10 mouse cellular contexts compared by ENCODE assay signal in the genomic region with DNA sequence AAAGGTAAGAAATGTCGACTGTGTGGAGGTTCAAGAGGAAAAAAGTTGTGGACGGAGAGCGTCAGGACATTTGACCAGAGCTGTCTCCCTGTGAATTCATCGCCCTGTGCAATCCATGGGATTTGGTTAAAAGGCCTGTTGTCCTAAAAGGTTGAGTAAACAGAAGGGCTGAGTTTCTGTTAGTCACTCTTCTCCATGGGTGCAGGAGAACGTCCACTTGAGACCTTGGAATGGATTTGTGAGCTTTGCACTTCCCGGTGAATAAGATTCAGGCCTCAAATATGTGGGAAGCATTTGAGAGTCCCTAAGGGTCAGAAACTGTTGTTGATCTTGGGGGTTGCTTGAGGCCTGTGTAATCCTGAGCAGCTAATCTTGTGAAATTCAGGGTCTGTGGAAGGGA. TPM values are rescaled to one million over a fixed set of nuclear protein-coding genes. Genes with fewer than 3 reads are reported as not detected.
DNase-seq lines count a peak whose midpoint lies in the region; ATAC-seq lines count a peak whose summit lies in the region.
"Had no signal": no experiment of that assay in that cellular context is flagged by ENCODE, and none has a peak within 500 bp of the region (broad histone marks: within the 10 kb centered on the region; RNA-seq: fewer than 3 reads in every experiment).

No protein-coding gene starts in this region.

- WGBS in forebrain, embryonic 12.5 days, result 84% methylated on average over 6 of the region's 6 CpGs
- WGBS in forebrain, embryonic 16.5 days, result 86% methylated on average over 6 of the region's 6 CpGs
- 69% methylated on average over 6 of the region's 6 CpGs for WGBS in midbrain, embryonic 12.5 days
- 85% methylated on average over 6 of the region's 6 CpGs for WGBS in midbrain, embryonic 15.5 days
- WGBS in limb, embryonic 15.5 days, result 72% methylated on average over 6 of the region's 6 CpGs

- 0 out of 2 replicates have a peak, but pooled peaks cover 8% of the 10 kb centered on the region for H3K27me3 ChIP-seq in forebrain, embryonic 12.5 days
- no peaks in the 10 kb centered on the region for H3K27me3 ChIP-seq in forebrain, embryonic 16.5 days (replicated peaks; ENCODE audit: control insufficient read depth, insufficient read depth, low read length)
- peaks cover 15% of the 10 kb centered on the region; the same call in 1 of the 2 replicates for H3K27me3 ChIP-seq in midbrain, embryonic 12.5 days
- H3K27me3 ChIP-seq in midbrain, embryonic 15.5 days (replicated peaks), result no peaks in the 10 kb centered on the region
- no peaks in the 10 kb centered on the region for H3K27me3 ChIP-seq in limb, embryonic 15.5 days

- no peak overlapping the region for H3K4me3 ChIP-seq in forebrain, embryonic 12.5 days (replicated peaks)
- no peak overlapping the region for H3K4me3 ChIP-seq in forebrain, embryonic 16.5 days (replicated peaks; ENCODE audit: low read length)
- H3K4me3 ChIP-seq in midbrain, embryonic 12.5 days, result no peak overlapping the region
- H3K4me3 ChIP-seq in midbrain, embryonic 15.5 days, result no peak overlapping the region
- H3K4me3 ChIP-seq in limb, embryonic 15.5 days, result peak overlapping the region; percentile 83; the same call in 1 of the 2 replicates

- no peak for ATAC-seq in forebrain, embryonic 12.5 days (ENCODE audit: low FRiP score)
- ATAC-seq in forebrain, embryonic 16.5 days, result no peak
- no peak for ATAC-seq in midbrain, embryonic 12.5 days (ENCODE audit: low FRiP score, low read depth)
- ATAC-seq in midbrain, embryonic 15.5 days (replicated peaks), result no peak
- ATAC-seq in limb, embryonic 15.5 days (ENCODE audit: insufficient number of reproducible peaks, low FRiP score, low TSS enrichment, low read depth), result no peak

- peaks cover 15% of the 10 kb centered on the region for H3K4me1 ChIP-seq in forebrain, embryonic 12.5 days
- H3K4me1 ChIP-seq in forebrain, embryonic 16.5 days (replicated peaks; ENCODE audit: control insufficient read depth, insufficient read depth, low read length), result peaks cover 11% of the 10 kb centered on the region
- peaks cover 10% of the 10 kb centered on the region for H3K4me1 ChIP-seq in midbrain, embryonic 12.5 days
- H3K4me1 ChIP-seq in midbrain, embryonic 15.5 days, result peaks cover 9% of the 10 kb centered on the region
- H3K4me1 ChIP-seq in limb, embryonic 15.5 days, result peaks cover 16% of the 10 kb centered on the region; the same call in 1 of the 2 replicates

- peak; percentile 45 for DNase-seq in yolk sac, embryonic 10.5 days (ENCODE audit: low spot score)
- no peak for DNase-seq in testis, postnatal 14 days (ENCODE audit: low spot score)
- DNase-seq in embryo, embryonic 11 days, result no peak
- DNase-seq: B cell, adult 2 months; gastrocnemius, postnatal 25 days had no signal

- H3K9me3 ChIP-seq in forebrain, embryonic 12.5 days, result no peaks in the 10 kb centered on the region
- H3K9me3 ChIP-seq in forebrain, embryonic 16.5 days (ENCODE audit: control insufficient read depth, low read length), result no peaks in the 10 kb centered on the region
- H3K9me3 ChIP-seq in midbrain, embryonic 12.5 days, result no peaks in the 10 kb centered on the region
- no peaks in the 10 kb centered on the region for H3K9me3 ChIP-seq in midbrain, embryonic 15.5 days
- no peaks in the 10 kb centered on the region for H3K9me3 ChIP-seq in limb, embryonic 15.5 days

- H3K36me3 ChIP-seq in forebrain, embryonic 12.5 days (replicated peaks), result no peaks in the 10 kb centered on the region
- H3K36me3 ChIP-seq in forebrain, embryonic 16.5 days (ENCODE audit: control insufficient read depth, insufficient read depth), result no peaks in the 10 kb centered on the region
- H3K36me3 ChIP-seq in midbrain, embryonic 12.5 days, result no peaks in the 10 kb centered on the region
- H3K36me3 ChIP-seq in midbrain, embryonic 15.5 days (replicated peaks), result no peaks in the 10 kb centered on the region
- no peaks in the 10 kb centered on the region for H3K36me3 ChIP-seq in limb, embryonic 15.5 days

- peak overlapping the region; percentile 84; the same call in 1 of the 2 replicates for H3K4me2 ChIP-seq in forebrain, embryonic 12.5 days
- no peak overlapping the region for H3K4me2 ChIP-seq in forebrain, embryonic 16.5 days (ENCODE audit: low read length)
- peak overlapping the region; percentile 91; the same call in 1 of the 2 replicates for H3K4me2 ChIP-seq in midbrain, embryonic 12.5 days (replicated peaks)
- no peak overlapping the region; the same call in none of the 2 replicates for H3K4me2 ChIP-seq in midbrain, embryonic 15.5 days
- H3K4me2 ChIP-seq in limb, embryonic 15.5 days, result peak overlapping the region; percentile 82; the same call in 1 of the 2 replicates

- H3K9ac ChIP-seq in forebrain, embryonic 12.5 days, result no peak overlapping the region
- no peak overlapping the region for H3K9ac ChIP-seq in forebrain, embryonic 16.5 days (replicated peaks; ENCODE audit: low read depth, low read length)
- no peak overlapping the region for H3K9ac ChIP-seq in midbrain, embryonic 12.5 days (replicated peaks)
- no peak overlapping the region for H3K9ac ChIP-seq in midbrain, embryonic 15.5 days
- no peak overlapping the region for H3K9ac ChIP-seq in limb, embryonic 15.5 days

- H3K27ac ChIP-seq in forebrain, embryonic 12.5 days, result no peak overlapping the region
- no peak overlapping the region for H3K27ac ChIP-seq in forebrain, embryonic 16.5 days (ENCODE audit: low read length)
- no peak overlapping the region for H3K27ac ChIP-seq in midbrain, embryonic 12.5 days (replicated peaks)
- H3K27ac ChIP-seq in midbrain, embryonic 15.5 days, result no peak overlapping the region
- H3K27ac ChIP-seq in limb, embryonic 15.5 days, result no peak overlapping the region

RNA-seq across cellular contexts. Expression of gene Arfgef2, which starts 1.4 kb away (rescaled TPM):
- 5.3 and 5.8 TPM in 2 replicates for polyA plus RNA-seq in forebrain, embryonic 12.5 days (2016; fragmentation: Nextera tagmentation; extraction: Ambion mirVana)
- 3.2 and 3.4 TPM in 2 replicates for polyA plus RNA-seq in forebrain, embryonic 16.5 days (2015; fragmentation: Nextera tagmentation; extraction: Ambion mirVana)
- 5.8 and 6.0 TPM in 2 replicates for polyA plus RNA-seq in midbrain, embryonic 12.5 days (2016; fragmentation: Nextera tagmentation; extraction: Ambion mirVana)
- 4.9 and 5.2 TPM in 2 replicates for polyA plus RNA-seq in midbrain, embryonic 15.5 days (2015; fragmentation: Nextera tagmentation; extraction: Ambion mirVana)
- 3.8 and 4.6 TPM in 2 replicates for polyA plus RNA-seq in limb, embryonic 15.5 days (2015; fragmentation: Nextera tagmentation; extraction: Ambion mirVana)

RNA-seq across cellular contexts. Expression of gene Trp53rkb, which starts 14.5 kb away (rescaled TPM):
- polyA plus RNA-seq in forebrain, embryonic 12.5 days (2016; fragmentation: Nextera tagmentation; extraction: Ambion mirVana), result 10.0 and 11.1 TPM in 2 replicates
- 8.7 and 9.0 TPM in 2 replicates for polyA plus RNA-seq in forebrain, embryonic 16.5 days (2015; fragmentation: Nextera tagmentation; extraction: Ambion mirVana)
- polyA plus RNA-seq in midbrain, embryonic 12.5 days (2016; fragmentation: Nextera tagmentation; extraction: Ambion mirVana), result 9.4 and 11.0 TPM in 2 replicates
- 10.2 and 11.0 TPM in 2 replicates for polyA plus RNA-seq in midbrain, embryonic 15.5 days (2015; fragmentation: Nextera tagmentation; extraction: Ambion mirVana)
- polyA plus RNA-seq in limb, embryonic 15.5 days (2015; fragmentation: Nextera tagmentation; extraction: Ambion mirVana), result 5.5 and 6.1 TPM in 2 replicates

Comparison
In these comparisons a context has a peak if more than half of its experiments do, and no peak if none do; other contexts are left out.
1. H3K4me2 ChIP-seq: peak in forebrain, embryonic 12.5 days (single experiment), midbrain, embryonic 12.5 days (single experiment) and limb, embryonic 15.5 days (single experiment); none in forebrain, embryonic 16.5 days (single experiment) and midbrain, embryonic 15.5 days (single experiment).